Mouse (Mus musculus): ENCODE data around the gene Rnf114. TPM values are rescaled to one million over a fixed set of nuclear protein-coding genes. Genes with fewer than 3 reads are reported as not detected.

Gene Rnf114
- polyA plus RNA-seq (2014; fragmentation: Nextera tagmentation; extraction: Ambion mirVana) = 58.9 and 68.6 TPM in 2 replicates

DNA sequence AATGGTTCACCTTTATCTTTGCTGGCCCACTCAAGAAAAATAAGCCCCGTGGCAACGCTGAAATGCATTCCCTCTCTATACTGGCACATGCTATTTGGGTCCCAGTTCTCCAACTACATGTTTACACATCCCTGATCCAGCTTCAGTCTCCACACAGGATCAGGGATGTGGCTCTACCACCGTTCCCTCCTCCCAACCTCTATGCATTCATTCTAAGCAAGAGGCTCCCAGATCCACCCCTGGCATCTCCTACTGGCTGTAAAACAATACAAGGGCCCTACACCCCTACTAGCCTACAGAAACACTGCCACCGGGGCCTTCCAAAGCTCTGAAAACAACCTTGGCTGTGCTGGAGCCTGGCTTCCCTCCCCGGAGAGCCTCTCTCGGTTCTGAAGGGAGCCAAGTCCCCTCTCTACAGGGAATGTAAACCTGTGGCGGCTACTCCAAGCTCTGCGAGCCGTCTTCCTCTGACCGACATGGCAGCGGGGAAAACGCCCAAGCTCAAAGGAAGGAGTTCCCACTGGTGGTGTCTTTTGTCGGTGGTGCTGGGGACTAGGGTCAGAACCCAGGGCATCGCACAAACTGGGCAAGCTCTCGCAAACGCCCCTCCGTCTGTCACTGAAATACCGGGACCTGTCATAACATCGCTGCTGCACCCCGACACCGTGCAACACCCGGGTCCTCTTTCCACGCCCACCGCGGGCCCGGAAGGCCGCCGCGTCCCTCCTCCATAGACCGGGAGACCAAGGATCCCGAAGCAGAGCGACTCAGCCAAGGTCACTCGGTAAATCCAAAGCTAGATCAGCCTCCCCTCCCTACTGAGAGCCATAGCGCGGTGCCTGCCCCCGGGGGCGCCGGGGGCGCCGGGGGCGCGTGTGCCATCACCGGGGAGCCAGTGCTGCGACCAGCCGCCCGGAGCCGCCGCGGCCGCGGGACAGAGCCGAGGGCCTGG lies at the start of gene Rnf114:
TSS of gene Rnf114 (plus strand) at position 889 of the 952 bp plus-strand sequence.
- WGBS (ENCODE audit: insufficient replicate concordance) = 3% methylated on average over 52 of the region's 52 CpGs
- Histone ChIP-seq H3K4me2 (peak within 1 kb of the TSS; percentile 95), H3K9me3 (replicated peaks; ENCODE audit: control insufficient read depth, low read length) (no peaks in the 10 kb centered on the region), H3K4me3 (ENCODE audit: low read depth, low read length) (peak within 1 kb of the TSS; percentile 100), H3K27ac (ENCODE audit: low read depth, low read length) (peak within 1 kb of the TSS; percentile 92), H3K9ac (ENCODE audit: low read depth, low read length) (peak within 1 kb of the TSS; percentile 91), H3K36me3 (ENCODE audit: control insufficient read depth, insufficient read depth, low read length) (no peaks in the 10 kb centered on the region), H3K4me1 (ENCODE audit: control insufficient read depth, insufficient read depth, low read length) (peaks cover 19% of the 10 kb centered on the region; the same call in 1 of the 2 replicates), H3K27me3 (ENCODE audit: control insufficient read depth, insufficient read depth, low read length) (no peaks in the 10 kb centered on the region)
- 0 out of 2 replicates have a peak, but pooled peaks have one; percentile 53 for ATAC-seq (replicated peaks; ENCODE audit: insufficient number of reproducible peaks, low FRiP score, low TSS enrichment)

DNA sequence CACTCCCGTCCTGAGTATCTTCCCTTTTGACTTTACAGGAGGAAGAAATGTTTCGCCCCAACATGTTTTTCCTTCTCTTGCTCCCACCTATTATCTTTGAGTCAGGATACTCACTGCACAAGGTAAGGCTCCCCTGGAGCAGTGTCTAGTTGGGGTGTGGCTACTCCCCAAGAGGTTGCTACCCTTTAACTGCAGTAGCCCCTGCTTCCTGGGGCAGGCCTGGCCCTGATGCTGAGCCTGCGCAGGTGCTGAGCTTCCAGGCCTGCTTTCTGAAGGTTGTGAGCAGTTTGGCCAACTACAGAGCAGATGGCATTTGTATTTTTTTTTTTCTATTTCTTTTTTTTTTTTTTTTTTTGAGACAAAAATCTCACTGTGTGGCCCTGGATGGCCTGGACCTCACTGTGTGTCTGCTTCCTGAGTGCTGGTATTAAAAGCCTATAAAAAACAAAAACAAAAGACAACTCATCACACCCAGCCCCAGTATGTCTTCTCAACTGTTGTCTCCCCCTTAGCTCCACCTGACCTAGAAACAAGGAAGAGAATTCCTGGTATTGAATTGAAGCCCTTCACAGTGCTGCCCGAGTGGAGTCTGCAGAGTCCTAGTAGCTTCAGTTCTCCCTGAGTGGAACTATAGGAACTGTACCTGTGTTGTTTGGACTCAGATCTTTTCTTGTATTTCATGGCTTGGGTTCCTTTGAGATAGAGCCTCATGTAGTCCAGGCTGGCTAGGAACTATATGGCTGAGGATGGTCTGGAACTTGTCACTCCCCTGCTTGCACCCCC lies 48.8 kb upstream of the Rnf114 start:
- no peaks in the 10 kb centered on the region for H3K9me3 ChIP-seq (replicated peaks; ENCODE audit: control insufficient read depth, low read length)
- peaks cover 17% of the 10 kb centered on the region for H3K36me3 ChIP-seq (ENCODE audit: control insufficient read depth, insufficient read depth, low read length)
- no peak overlapping the region for H3K27ac ChIP-seq (ENCODE audit: low read depth, low read length)
- WGBS (ENCODE audit: insufficient replicate concordance) = 89% methylated on average over 4 of the region's 4 CpGs
- no peak overlapping the region for H3K9ac ChIP-seq (ENCODE audit: low read depth, low read length)
- H3K4me3 ChIP-seq (ENCODE audit: low read depth, low read length) = no peak overlapping the region
- peaks cover 4% of the 10 kb centered on the region; the same call in 1 of the 2 replicates for H3K4me1 ChIP-seq (ENCODE audit: control insufficient read depth, insufficient read depth, low read length)
- no peaks in the 10 kb centered on the region for H3K27me3 ChIP-seq (ENCODE audit: control insufficient read depth, insufficient read depth, low read length)
- H3K4me2 ChIP-seq = no peak overlapping the region
- no peak for ATAC-seq (replicated peaks; ENCODE audit: insufficient number of reproducible peaks, low FRiP score, low TSS enrichment)

DNA sequence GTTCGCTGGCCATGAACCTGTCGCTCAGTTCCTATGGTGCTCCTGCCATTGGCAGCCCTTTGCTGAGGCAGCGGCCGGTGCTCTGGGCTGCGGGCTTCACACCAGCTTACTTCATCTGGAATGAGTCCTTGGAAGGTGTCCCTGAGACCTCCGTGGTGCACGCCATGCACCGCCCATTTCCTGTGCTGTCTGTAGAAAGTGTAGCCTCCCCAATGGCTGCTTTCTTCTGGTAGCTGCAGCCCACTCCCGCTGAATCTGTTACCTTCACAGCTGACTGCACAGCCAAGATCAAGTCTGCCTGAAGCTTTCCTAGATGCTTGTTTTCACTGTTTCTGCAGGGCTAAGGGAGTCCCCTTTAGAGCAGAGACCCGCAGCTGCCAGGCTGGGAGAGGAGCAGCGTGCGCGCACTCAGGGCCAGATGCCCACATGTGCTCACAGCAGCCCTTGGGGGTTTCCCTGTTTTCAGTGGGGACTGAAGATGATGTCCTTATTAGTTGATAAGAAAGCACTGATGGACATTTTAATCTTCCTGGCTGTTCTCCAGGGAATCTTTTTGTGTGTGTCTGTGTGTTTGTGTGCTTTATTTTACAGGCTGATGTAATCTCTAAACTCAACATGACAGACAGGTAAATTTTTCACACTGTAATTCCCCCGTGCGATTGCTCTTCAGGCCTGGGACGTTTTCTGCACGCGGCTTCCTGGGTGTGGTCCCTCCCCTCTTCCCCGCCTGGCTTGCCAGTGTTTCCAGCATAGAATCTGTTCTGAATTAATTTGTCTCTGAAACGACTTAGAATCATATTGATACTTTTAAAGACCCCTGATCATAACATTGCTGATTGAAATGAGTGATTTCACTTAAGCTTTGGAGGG lies 46.3 kb upstream of the Rnf114 start:
- Histone ChIP-seq H3K9me3 (replicated peaks; ENCODE audit: control insufficient read depth, low read length) (no peaks in the 10 kb centered on the region), H3K27ac (ENCODE audit: low read depth, low read length) (peak overlapping the region; percentile 82), H3K9ac (ENCODE audit: low read depth, low read length) (no peak overlapping the region), H3K4me2 (no peak overlapping the region), H3K4me1 (ENCODE audit: control insufficient read depth, insufficient read depth, low read length) (peaks cover 4% of the 10 kb centered on the region; the same call in 1 of the 2 replicates), H3K36me3 (ENCODE audit: control insufficient read depth, insufficient read depth, low read length) (peaks cover 17% of the 10 kb centered on the region), H3K4me3 (ENCODE audit: low read depth, low read length) (no peak overlapping the region), H3K27me3 (ENCODE audit: control insufficient read depth, insufficient read depth, low read length) (no peaks in the 10 kb centered on the region)
- ATAC-seq (replicated peaks; ENCODE audit: insufficient number of reproducible peaks, low FRiP score, low TSS enrichment) = no peak
- 79% methylated on average over 20 of the region's 20 CpGs for WGBS (ENCODE audit: insufficient replicate concordance)

DNA sequence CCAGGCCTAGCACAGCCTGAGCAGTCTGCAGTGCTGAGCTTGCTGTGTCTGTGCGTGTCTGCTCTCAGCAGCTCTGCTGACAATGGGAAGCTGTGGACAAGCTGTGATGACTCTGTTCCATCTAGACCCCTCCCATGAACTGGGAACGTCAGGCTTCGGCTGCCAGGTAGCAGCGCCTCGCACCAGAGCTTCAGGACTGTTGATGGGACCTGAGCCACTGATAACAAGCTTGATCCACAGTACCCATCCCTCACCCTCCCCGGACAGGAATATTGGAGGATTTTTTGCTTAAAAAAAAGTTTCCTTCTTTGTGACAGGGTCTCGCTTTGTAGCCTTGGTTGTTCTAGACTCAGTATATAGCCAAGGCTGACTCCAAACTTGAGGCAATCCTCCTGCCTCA lies 45.2 kb upstream of the Rnf114 start:
- H3K9me3 ChIP-seq (replicated peaks; ENCODE audit: control insufficient read depth, low read length) = no peaks in the 10 kb centered on the region
- 0 out of 2 replicates have a peak overlapping the region, but pooled peaks have one; percentile 7 for H3K9ac ChIP-seq (ENCODE audit: low read depth, low read length)
- WGBS (ENCODE audit: insufficient replicate concordance) = 80% methylated on average over 7 of the region's 7 CpGs
- H3K4me1 ChIP-seq (ENCODE audit: control insufficient read depth, insufficient read depth, low read length) = peaks cover 4% of the 10 kb centered on the region; the same call in 1 of the 2 replicates
- H3K36me3 ChIP-seq (ENCODE audit: control insufficient read depth, insufficient read depth, low read length) = peaks cover 15% of the 10 kb centered on the region
- no peak overlapping the region for H3K4me3 ChIP-seq (ENCODE audit: low read depth, low read length)
- H3K27me3 ChIP-seq (ENCODE audit: control insufficient read depth, insufficient read depth, low read length) = no peaks in the 10 kb centered on the region
- peak; percentile 59 for ATAC-seq (replicated peaks; ENCODE audit: insufficient number of reproducible peaks, low FRiP score, low TSS enrichment)
- peak overlapping the region; percentile 6; the same call in 1 of the 2 replicates for H3K4me2 ChIP-seq
- peak overlapping the region; percentile 82 for H3K27ac ChIP-seq (ENCODE audit: low read depth, low read length)

DNA sequence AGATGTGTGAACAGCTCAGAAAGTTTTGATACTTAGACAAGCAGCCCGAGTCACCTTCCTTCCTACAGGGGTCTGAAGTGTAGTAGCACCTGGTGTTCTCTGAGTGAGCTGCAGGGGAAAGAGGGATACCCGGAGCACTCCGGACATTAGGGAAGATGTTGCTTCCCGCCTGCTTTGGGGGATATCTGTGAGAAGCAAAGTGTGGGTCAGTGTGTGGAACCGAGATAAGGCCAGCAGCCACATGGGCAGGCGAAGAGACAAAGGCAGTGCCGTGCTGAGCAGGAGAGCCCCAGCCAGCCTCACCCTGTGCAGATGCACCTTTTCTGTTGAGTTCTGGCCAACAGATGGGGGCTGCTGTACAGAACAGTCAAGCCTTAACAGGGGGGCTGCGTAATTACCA lies 44.8 kb upstream of the Rnf114 start:
- Histone ChIP-seq H3K36me3 (ENCODE audit: control insufficient read depth, insufficient read depth, low read length) (peaks cover 15% of the 10 kb centered on the region), H3K9ac (ENCODE audit: low read depth, low read length) (no peak overlapping the region), H3K9me3 (replicated peaks; ENCODE audit: control insufficient read depth, low read length) (no peaks in the 10 kb centered on the region), H3K27me3 (ENCODE audit: control insufficient read depth, insufficient read depth, low read length) (no peaks in the 10 kb centered on the region), H3K4me1 (ENCODE audit: control insufficient read depth, insufficient read depth, low read length) (peaks cover 4% of the 10 kb centered on the region; the same call in 1 of the 2 replicates), H3K4me3 (ENCODE audit: low read depth, low read length) (no peak overlapping the region), H3K27ac (ENCODE audit: low read depth, low read length) (peak overlapping the region; percentile 82), H3K4me2 (peak overlapping the region; percentile 6; the same call in 1 of the 2 replicates)
- ATAC-seq (replicated peaks; ENCODE audit: insufficient number of reproducible peaks, low FRiP score, low TSS enrichment) = peak; percentile 92
- WGBS (ENCODE audit: insufficient replicate concordance) = 70% methylated on average over 8 of the region's 8 CpGs

DNA sequence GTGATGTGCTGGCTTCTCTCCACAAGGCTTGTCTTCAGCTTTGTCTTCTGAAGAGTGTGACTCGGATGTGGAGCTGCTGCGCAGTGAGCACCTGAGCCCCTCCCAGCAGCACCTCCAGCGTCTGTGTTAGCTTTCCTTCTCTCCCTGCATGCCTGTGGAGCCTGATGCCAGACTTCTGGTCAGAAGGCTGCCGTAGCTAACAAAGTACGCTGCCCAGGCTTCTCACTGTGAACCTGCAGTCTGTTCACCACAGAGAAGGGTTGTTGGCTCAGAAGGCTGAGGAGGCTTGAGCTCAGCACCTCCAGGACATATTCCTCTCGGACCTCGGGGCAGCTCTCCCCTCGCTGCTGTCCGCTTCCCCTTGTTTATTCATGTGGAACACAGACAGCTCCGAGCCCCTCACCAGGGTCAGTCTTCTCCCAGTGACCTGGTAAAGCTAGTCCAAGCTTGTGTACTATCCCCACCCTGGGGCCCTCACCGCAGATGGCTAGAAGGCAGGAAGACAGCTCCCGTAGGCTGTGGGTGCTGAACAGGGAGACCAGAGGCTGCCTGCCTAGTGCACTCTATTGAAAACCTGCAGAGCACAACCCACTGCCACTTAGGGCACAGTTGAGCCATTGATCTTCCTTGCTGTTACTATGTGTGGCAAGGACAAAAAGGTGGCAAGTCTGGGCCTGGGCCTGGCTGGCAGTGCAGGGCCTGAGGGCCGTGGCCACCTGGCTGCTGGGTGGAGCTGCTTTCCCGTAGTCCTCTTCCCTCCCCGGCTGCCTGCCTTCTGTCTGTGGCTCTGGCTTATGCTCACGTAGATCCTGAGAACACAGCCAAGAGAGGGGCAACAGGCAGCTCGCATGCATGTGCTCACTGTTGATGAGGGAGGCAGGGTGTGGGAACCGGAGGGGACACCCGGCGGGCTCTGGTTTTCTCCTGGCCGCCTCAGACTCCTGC lies 42.8 kb upstream of the Rnf114 start:
- H3K36me3 ChIP-seq (ENCODE audit: control insufficient read depth, insufficient read depth, low read length) = peaks cover 23% of the 10 kb centered on the region
- ATAC-seq (replicated peaks; ENCODE audit: insufficient number of reproducible peaks, low FRiP score, low TSS enrichment) = no peak
- 87% methylated on average over 21 of the region's 21 CpGs for WGBS (ENCODE audit: insufficient replicate concordance)
- H3K4me2 ChIP-seq = no peak overlapping the region
- no peaks in the 10 kb centered on the region for H3K9me3 ChIP-seq (replicated peaks; ENCODE audit: control insufficient read depth, low read length)
- no peak overlapping the region for H3K27ac ChIP-seq (ENCODE audit: low read depth, low read length)
- H3K9ac ChIP-seq (ENCODE audit: low read depth, low read length) = 0 out of 2 replicates have a peak overlapping the region, but pooled peaks have one; percentile 12
- H3K27me3 ChIP-seq (ENCODE audit: control insufficient read depth, insufficient read depth, low read length) = no peaks in the 10 kb centered on the region
- no peak overlapping the region for H3K4me3 ChIP-seq (ENCODE audit: low read depth, low read length)
- H3K4me1 ChIP-seq (ENCODE audit: control insufficient read depth, insufficient read depth, low read length) = peaks cover 4% of the 10 kb centered on the region; the same call in 1 of the 2 replicates

DNA sequence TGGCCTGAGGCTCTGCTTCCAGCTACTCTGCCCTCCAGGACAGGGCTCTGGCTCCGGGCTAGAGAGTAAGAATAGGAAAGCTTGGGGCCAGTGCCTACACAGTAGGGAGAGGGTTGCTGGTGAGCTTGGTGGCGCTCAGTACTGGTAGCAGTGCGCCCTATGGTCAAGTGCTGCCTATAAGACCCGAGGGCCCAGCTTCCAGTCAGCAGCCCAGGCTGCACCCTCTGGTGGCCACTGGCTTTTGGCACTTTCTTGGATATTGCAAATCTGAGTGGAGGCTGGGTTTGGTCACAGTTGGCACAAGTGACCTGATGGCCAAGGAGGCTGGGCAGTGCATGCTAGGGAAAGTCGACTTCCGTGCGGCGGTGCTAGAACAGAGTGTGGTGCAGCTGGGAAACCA lies 41.8 kb upstream of the Rnf114 start:
- no peak for ATAC-seq (replicated peaks; ENCODE audit: insufficient number of reproducible peaks, low FRiP score, low TSS enrichment)
- peaks cover 2% of the 10 kb centered on the region; the same call in 1 of the 2 replicates for H3K4me1 ChIP-seq (ENCODE audit: control insufficient read depth, insufficient read depth, low read length)
- 92% methylated on average over 8 of the region's 8 CpGs for WGBS (ENCODE audit: insufficient replicate concordance)
- no peaks in the 10 kb centered on the region for H3K27me3 ChIP-seq (ENCODE audit: control insufficient read depth, insufficient read depth, low read length)
- H3K27ac ChIP-seq (ENCODE audit: low read depth, low read length) = no peak overlapping the region
- no peak overlapping the region for H3K9ac ChIP-seq (ENCODE audit: low read depth, low read length)
- H3K4me2 ChIP-seq = no peak overlapping the region
- no peaks in the 10 kb centered on the region for H3K9me3 ChIP-seq (replicated peaks; ENCODE audit: control insufficient read depth, low read length)
- peaks cover 28% of the 10 kb centered on the region for H3K36me3 ChIP-seq (ENCODE audit: control insufficient read depth, insufficient read depth, low read length)
- H3K4me3 ChIP-seq (ENCODE audit: low read depth, low read length) = no peak overlapping the region

All from heart, embryonic 11.5 days (tissue).